Mouse (Mus musculus) hindbrain, embryonic 12.5 days (tissue): ENCODE measurements at regions not wholly inside any gene's neighbourhood (a gene's known extent, or its start where the extent isn't known, plus 50 kb on each side); places are given as distances from the start of the nearest gene placed in this dataset.
A peak's percentile ranks its signal among the peaks of the same experiment; 100 is the strongest.

Source experiments
- ATAC-seq: fragments of 200-750 bp; cut with Nextera tagmentation; 2 replicates; pipeline ENCODE4 v1.8.0; 2017; ENCODE audit warnings: moderate TSS enrichment; ENCODE audit not compliant: low FRiP score
- H3K27ac ChIP-seq: fragments of 300-500 bp; sonication (generic); 2 replicates; pipeline ENCODE4 v1.5.1; 2016; ENCODE audit warnings: mild to moderate bottlenecking
- H3K27me3 ChIP-seq: fragments of 300-500 bp; sonication (generic); 2 replicates; pipeline ENCODE4 v1.6.1; 2016; ENCODE audit warnings: mild to moderate bottlenecking
- H3K36me3 ChIP-seq: fragments of 300-500 bp; sonication (generic); 2 replicates; pipeline ENCODE4 v1.6.1; 2016; ENCODE audit warnings: mild to moderate bottlenecking
- H3K4me1 ChIP-seq: fragments of 300-500 bp; sonication (generic); 2 replicates; pipeline ENCODE4 v1.6.1; 2016
- H3K4me2 ChIP-seq: fragments of 300-500 bp; sonication (generic); replicated peaks from 2 replicates; pipeline ENCODE4 v1.6.1; 2016; ENCODE audit warnings: mild to moderate bottlenecking
- H3K4me3 ChIP-seq: fragments of 300-500 bp; sonication (generic); 2 replicates; pipeline ENCODE4 v1.5.1; 2016; ENCODE audit warnings: mild to moderate bottlenecking
- H3K9ac ChIP-seq: fragments of 300-500 bp; sonication (generic); 2 replicates; pipeline ENCODE4 v1.6.1; 2016; ENCODE audit warnings: mild to moderate bottlenecking, moderate library complexity
- H3K9me3 ChIP-seq: fragments of 300-500 bp; sonication (generic); replicated peaks from 2 replicates; pipeline ENCODE4 v1.6.1; 2016; ENCODE audit warnings: mild to moderate bottlenecking
- WGBS: fragments of 180-500 bp; shearing (Covaris S2); methylation state at CpG from one replicate; pipeline ENCODE4 v1.1.7; 2016; 5-methylcytosine and 5-hydroxymethylcytosine counted together

GRCm38 (mm10) chr7:36507895-36508431 lies 190.0 kb upstream of the Tshz3 start:
- Histone ChIP-seq H3K9ac (no peak overlapping the region), H3K4me2 (no peak overlapping the region), H3K27ac (no peak overlapping the region), H3K4me1 (no peaks in the 10 kb centered on the region), H3K9me3 (no peaks in the 10 kb centered on the region), H3K4me3 (no peak overlapping the region), H3K36me3 (no peaks in the 10 kb centered on the region), H3K27me3 (no peaks in the 10 kb centered on the region)
- no peak for ATAC-seq
- 81% methylated on average over 9 of the region's 9 CpGs for WGBS

- H3K4me3 ChIP-seq: no peak overlapping the region
- WGBS: 84% methylated on average over 3 of the region's 3 CpGs
- no peak overlapping the region for H3K27ac ChIP-seq
- H3K36me3 ChIP-seq: no peaks in the 10 kb centered on the region
- no peak overlapping the region for H3K4me2 ChIP-seq
- H3K27me3 ChIP-seq: no peaks in the 10 kb centered on the region
- no peaks in the 10 kb centered on the region for H3K4me1 ChIP-seq
- no peak for ATAC-seq
- no peaks in the 10 kb centered on the region for H3K9me3 ChIP-seq
- H3K9ac ChIP-seq: no peak overlapping the region
Measured at GRCm38 (mm10) chr7:36513680-36514079, 184.2 kb upstream of the Tshz3 start.

- Histone ChIP-seq H3K36me3 (no peaks in the 10 kb centered on the region), H3K27me3 (no peaks in the 10 kb centered on the region), H3K27ac (no peak overlapping the region), H3K9me3 (no peaks in the 10 kb centered on the region), H3K4me3 (no peak overlapping the region), H3K9ac (no peak overlapping the region), H3K4me2 (no peak overlapping the region), H3K4me1 (no peaks in the 10 kb centered on the region)
- WGBS: 61% methylated on average over 7 of the region's 7 CpGs
- ATAC-seq: no peak
Measured at GRCm38 (mm10) chr7:36516094-36516663, 181.7 kb upstream of the Tshz3 start.

GRCm38 (mm10) chr7:36519027-36519426 lies 178.9 kb upstream of the Tshz3 start:
- H3K27me3 ChIP-seq: no peaks in the 10 kb centered on the region
- no peaks in the 10 kb centered on the region for H3K36me3 ChIP-seq
- no peak overlapping the region for H3K9ac ChIP-seq
- 87% methylated on average over 3 of the region's 4 CpGs for WGBS
- H3K27ac ChIP-seq: no peak overlapping the region
- no peak overlapping the region for H3K4me2 ChIP-seq
- no peak for ATAC-seq
- H3K4me1 ChIP-seq: no peaks in the 10 kb centered on the region
- H3K9me3 ChIP-seq: no peaks in the 10 kb centered on the region
- H3K4me3 ChIP-seq: no peak overlapping the region

GRCm38 (mm10) chr7:36522960-36523359 lies 175.0 kb upstream of the Tshz3 start:
- no peak overlapping the region for H3K9ac ChIP-seq
- no peaks in the 10 kb centered on the region for H3K27me3 ChIP-seq
- no peak overlapping the region for H3K4me2 ChIP-seq
- no peak for ATAC-seq
- H3K4me3 ChIP-seq: no peak overlapping the region
- no peaks in the 10 kb centered on the region for H3K36me3 ChIP-seq
- H3K4me1 ChIP-seq: no peaks in the 10 kb centered on the region
- H3K9me3 ChIP-seq: no peaks in the 10 kb centered on the region
- H3K27ac ChIP-seq: no peak overlapping the region
- 70% methylated on average over 5 of the region's 5 CpGs for WGBS

- Histone ChIP-seq H3K4me2 (no peak overlapping the region), H3K4me1 (0 out of 2 replicates have a peak, but pooled peaks cover 3% of the 10 kb centered on the region), H3K27ac (no peak overlapping the region), H3K36me3 (no peaks in the 10 kb centered on the region), H3K9ac (no peak overlapping the region), H3K9me3 (no peaks in the 10 kb centered on the region), H3K27me3 (no peaks in the 10 kb centered on the region), H3K4me3 (no peak overlapping the region)
- no peak for ATAC-seq
- WGBS: 70% methylated on average over 7 of the region's 7 CpGs
Measured at GRCm38 (mm10) chr7:36526148-36526547, 171.8 kb upstream of the Tshz3 start.

- ATAC-seq: no peak
- WGBS: 76% methylated on average over 3 of the region's 3 CpGs
Measured at GRCm38 (mm10) chr7:36526692-36527091, 171.2 kb upstream of the Tshz3 start.

GRCm38 (mm10) chr7:36529504-36530065 lies 168.3 kb upstream of the Tshz3 start:
- no peak for ATAC-seq
- WGBS: 78% methylated on average over 15 of the region's 15 CpGs
- no peak overlapping the region for H3K4me2 ChIP-seq
- 0 out of 2 replicates have a peak, but pooled peaks cover 3% of the 10 kb centered on the region for H3K4me1 ChIP-seq
- no peaks in the 10 kb centered on the region for H3K9me3 ChIP-seq
- no peak overlapping the region for H3K4me3 ChIP-seq
- H3K9ac ChIP-seq: no peak overlapping the region
- H3K27me3 ChIP-seq: no peaks in the 10 kb centered on the region
- peak overlapping the region; percentile 37; the same call in 1 of the 2 replicates for H3K27ac ChIP-seq
- no peaks in the 10 kb centered on the region for H3K36me3 ChIP-seq

More at GRCm38 (mm10) chr7:36526692-36527091, 171.2 kb upstream of the Tshz3 start:
- H3K27ac ChIP-seq: no peak overlapping the region
- H3K4me2 ChIP-seq: no peak overlapping the region
- H3K9ac ChIP-seq: no peak overlapping the region
- H3K4me3 ChIP-seq: no peak overlapping the region
- H3K27me3 ChIP-seq: no peaks in the 10 kb centered on the region
- 0 out of 2 replicates have a peak, but pooled peaks cover 3% of the 10 kb centered on the region for H3K4me1 ChIP-seq
- H3K9me3 ChIP-seq: no peaks in the 10 kb centered on the region
- no peaks in the 10 kb centered on the region for H3K36me3 ChIP-seq

GRCm38 (mm10) chr7:36531559-36531958 lies 166.4 kb upstream of the Tshz3 start:
- no peaks in the 10 kb centered on the region for H3K36me3 ChIP-seq
- no peak for ATAC-seq
- H3K4me2 ChIP-seq: no peak overlapping the region
- no peak overlapping the region for H3K4me3 ChIP-seq
- no peak overlapping the region for H3K9ac ChIP-seq
- 67% methylated on average over 1 of the region's 1 CpGs for WGBS
- no peaks in the 10 kb centered on the region for H3K27me3 ChIP-seq
- 0 out of 2 replicates have a peak, but pooled peaks cover 3% of the 10 kb centered on the region for H3K4me1 ChIP-seq
- no peaks in the 10 kb centered on the region for H3K9me3 ChIP-seq
- no peak overlapping the region for H3K27ac ChIP-seq

GRCm38 (mm10) chr7:36538111-36538510 lies 159.8 kb upstream of the Tshz3 start:
- H3K9ac ChIP-seq: no peak overlapping the region
- no peaks in the 10 kb centered on the region for H3K27me3 ChIP-seq
- no peak overlapping the region for H3K4me2 ChIP-seq
- no peak for ATAC-seq
- H3K9me3 ChIP-seq: no peaks in the 10 kb centered on the region
- no peaks in the 10 kb centered on the region for H3K4me1 ChIP-seq
- no peak overlapping the region for H3K4me3 ChIP-seq
- 84% methylated on average over 11 of the region's 11 CpGs for WGBS
- H3K27ac ChIP-seq: no peak overlapping the region
- H3K36me3 ChIP-seq: no peaks in the 10 kb centered on the region

- Histone ChIP-seq H3K9ac (no peak overlapping the region), H3K27me3 (peaks cover 3% of the 10 kb centered on the region; the same call in 1 of the 2 replicates), H3K36me3 (no peaks in the 10 kb centered on the region), H3K4me1 (0 out of 2 replicates have a peak, but pooled peaks cover 2% of the 10 kb centered on the region), H3K4me3 (no peak overlapping the region), H3K9me3 (no peaks in the 10 kb centered on the region), H3K27ac (no peak overlapping the region), H3K4me2 (no peak overlapping the region)
- WGBS: 22% methylated on average over 14 of the region's 14 CpGs
- no peak for ATAC-seq
Measured at GRCm38 (mm10) chr7:36548007-36548406, 149.9 kb upstream of the Tshz3 start.

- H3K4me1 ChIP-seq: 0 out of 2 replicates have a peak, but pooled peaks cover 2% of the 10 kb centered on the region
- no peaks in the 10 kb centered on the region for H3K9me3 ChIP-seq
- H3K4me2 ChIP-seq: no peak overlapping the region
- no peak for ATAC-seq
- H3K4me3 ChIP-seq: no peak overlapping the region
- no peak overlapping the region for H3K9ac ChIP-seq
- 65% methylated on average over 5 of the region's 5 CpGs for WGBS
- no peak overlapping the region for H3K27ac ChIP-seq
- H3K36me3 ChIP-seq: no peaks in the 10 kb centered on the region
- H3K27me3 ChIP-seq: peaks cover 3% of the 10 kb centered on the region; the same call in 1 of the 2 replicates
Measured at GRCm38 (mm10) chr7:36548440-36548839, 149.5 kb upstream of the Tshz3 start.

- WGBS: 77% methylated on average over 2 of the region's 2 CpGs
- no peaks in the 10 kb centered on the region for H3K4me1 ChIP-seq
- H3K4me2 ChIP-seq: no peak overlapping the region
- no peak overlapping the region for H3K9ac ChIP-seq
- H3K27ac ChIP-seq: no peak overlapping the region
- no peak overlapping the region for H3K4me3 ChIP-seq
- H3K9me3 ChIP-seq: no peaks in the 10 kb centered on the region
- no peak for ATAC-seq
- no peaks in the 10 kb centered on the region for H3K36me3 ChIP-seq
- no peaks in the 10 kb centered on the region for H3K27me3 ChIP-seq
Measured at GRCm38 (mm10) chr7:36571061-36571460, 126.9 kb upstream of the Tshz3 start.
